Mouse (Mus musculus) left cerebral cortex, adult 8-10 months (tissue): Measurements from ENCODE around the gene Homer1. TPM values are rescaled to one million over a fixed set of nuclear protein-coding genes. Genes with fewer than 3 reads are reported as not detected.

ENCODE experiments used
- DNase-seq, 2 experiments: peaks; one replicate each; pipeline ENCODE4 v3.0.0; 2022; ENCODE audit warnings: low spot score in 2 of 2
- total RNA-seq, 4 experiments: library from RNA; stranded (reverse); gene quantifications; 2 replicates each; pipeline ENCODE4 v1.2.4; 2022

Homer1 gene
- total RNA-seq, 4 experiments from 2014 or later, result 189 to 264 (median 200) TPM

DNA sequence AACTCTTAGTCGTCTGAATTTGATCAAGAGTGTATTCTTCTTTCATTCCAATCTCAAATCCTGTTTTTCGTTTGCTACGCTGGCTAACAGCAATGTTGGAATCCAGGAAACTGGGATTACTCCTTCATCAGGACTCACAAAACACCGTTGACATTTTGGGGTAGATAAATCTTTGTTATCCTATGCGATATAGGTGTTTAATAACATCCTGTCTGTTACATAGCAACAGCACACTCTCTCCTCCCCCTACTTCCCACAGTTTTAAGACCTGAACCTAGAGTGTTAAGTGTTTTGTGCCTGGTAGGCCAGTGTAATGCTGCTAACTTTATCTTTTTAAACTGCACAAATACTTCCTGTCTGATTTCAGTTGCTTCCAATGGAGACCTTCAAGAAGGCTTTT is 39.0 kb downstream of the Homer1 start:
- no peak for DNase-seq

DNA sequence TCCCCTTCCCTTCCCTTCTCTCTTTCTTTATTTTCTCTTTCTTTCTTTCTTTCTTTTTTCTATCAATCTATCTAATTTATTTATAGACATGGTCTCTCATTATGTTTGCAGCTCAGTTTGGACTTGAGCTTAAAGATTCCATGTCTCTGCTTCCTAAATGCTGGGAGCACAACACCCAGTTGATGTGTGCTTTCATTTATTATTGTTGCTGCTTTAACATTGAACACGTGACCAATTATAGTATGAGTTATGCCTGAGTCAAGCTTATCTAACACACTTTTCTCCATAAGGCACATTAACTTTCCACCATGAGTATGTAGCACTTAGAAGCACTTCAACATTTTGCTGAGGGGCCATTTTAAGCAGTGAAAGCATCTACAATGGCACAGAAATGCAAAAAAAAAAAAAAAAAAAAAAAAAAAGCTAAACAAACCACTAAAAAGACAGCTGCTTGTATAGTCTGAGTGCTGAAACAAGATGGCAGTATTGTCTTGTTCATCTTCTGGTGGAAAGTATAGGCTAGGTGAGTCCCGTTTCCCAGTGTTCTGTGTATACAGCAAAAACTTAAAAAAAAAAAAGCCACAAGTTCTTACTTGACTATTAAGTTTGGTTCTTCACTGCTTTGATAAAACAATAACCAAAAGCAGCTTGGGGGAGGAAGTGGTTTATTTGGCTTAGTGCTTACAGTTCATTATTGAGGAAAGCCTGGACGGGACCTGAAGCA is 41.3 kb downstream of the Homer1 start:
- DNase-seq, result no peak

DNA sequence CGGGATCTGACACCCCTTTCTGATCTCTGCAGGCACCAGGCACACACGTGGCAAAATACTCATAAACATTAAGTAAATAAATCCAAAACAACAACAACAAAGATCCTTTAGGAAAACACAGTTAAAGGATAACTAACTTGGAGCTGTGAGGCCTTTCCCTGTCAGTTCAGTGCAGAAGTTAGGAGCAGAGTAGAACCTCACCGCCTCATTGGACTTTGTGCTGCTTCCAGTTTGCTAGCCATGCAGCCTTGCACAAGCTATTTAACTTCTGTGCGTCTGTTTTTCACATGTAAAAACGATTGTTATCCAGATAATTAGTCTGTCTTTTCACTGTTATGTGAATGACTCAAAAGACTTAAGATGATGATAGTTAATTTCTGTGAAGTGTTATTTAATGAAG is 43.2 kb downstream of the Homer1 start:
- no peak for DNase-seq

DNA sequence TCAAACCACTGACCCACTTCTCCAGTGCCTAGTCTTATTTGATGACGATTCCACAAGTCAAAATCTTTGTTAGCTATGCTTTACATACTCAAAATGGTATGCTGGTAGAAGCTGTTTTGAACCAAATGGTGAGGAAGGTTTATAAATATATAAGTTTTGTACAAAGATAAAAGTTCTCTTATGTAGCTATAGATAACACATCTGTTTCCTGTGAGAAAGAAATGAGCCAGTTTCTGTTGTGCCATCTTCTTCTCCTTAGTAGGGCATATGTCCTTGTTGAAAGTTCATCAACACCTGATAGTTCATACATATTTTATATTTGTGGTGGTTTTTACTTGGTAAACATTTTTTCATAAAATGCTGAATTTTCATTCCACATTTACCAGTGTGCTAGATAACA is 45.0 kb downstream of the Homer1 start:
- no peak for DNase-seq

DNA sequence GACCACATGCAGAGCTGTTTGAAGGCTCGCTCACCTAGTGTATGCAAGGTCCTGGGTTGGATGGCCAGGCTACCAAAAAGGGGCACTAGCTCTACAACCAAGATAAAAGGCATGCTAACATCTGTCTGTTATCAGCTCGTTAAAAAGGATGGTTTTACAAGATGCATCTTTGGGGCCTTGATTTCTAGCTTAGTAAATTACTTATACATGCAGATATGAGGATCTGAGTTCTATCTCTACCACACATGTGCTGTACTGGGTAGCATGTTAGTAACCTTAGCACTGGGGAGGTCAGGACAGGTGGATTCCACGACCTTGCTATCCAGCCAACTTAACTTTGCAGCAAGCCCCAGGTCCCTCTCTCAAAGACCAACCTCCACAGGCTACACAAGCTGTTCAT is 46.4 kb downstream of the Homer1 start:
- no peak for DNase-seq

DNA sequence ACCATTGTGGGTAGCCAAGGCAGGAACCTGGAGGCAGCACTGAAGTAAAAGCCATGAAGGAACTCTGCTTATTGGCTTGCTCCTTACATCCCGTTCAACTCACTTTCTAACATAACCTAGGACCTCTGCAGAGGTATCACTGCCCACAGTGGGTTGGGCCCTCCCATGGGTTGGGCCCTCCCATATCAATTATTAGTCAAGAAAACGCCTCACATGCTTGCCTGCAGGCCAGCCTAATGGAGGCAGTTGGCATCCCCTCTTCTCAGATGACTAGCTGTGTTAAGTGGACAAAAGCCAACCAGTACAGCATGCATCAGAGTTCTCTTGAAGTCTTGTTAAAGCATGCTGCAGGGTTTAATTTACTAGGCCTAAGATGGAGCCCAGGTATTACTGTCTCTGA is 52.6 kb downstream of the Homer1 start:
- DNase-seq, result no peak

DNA sequence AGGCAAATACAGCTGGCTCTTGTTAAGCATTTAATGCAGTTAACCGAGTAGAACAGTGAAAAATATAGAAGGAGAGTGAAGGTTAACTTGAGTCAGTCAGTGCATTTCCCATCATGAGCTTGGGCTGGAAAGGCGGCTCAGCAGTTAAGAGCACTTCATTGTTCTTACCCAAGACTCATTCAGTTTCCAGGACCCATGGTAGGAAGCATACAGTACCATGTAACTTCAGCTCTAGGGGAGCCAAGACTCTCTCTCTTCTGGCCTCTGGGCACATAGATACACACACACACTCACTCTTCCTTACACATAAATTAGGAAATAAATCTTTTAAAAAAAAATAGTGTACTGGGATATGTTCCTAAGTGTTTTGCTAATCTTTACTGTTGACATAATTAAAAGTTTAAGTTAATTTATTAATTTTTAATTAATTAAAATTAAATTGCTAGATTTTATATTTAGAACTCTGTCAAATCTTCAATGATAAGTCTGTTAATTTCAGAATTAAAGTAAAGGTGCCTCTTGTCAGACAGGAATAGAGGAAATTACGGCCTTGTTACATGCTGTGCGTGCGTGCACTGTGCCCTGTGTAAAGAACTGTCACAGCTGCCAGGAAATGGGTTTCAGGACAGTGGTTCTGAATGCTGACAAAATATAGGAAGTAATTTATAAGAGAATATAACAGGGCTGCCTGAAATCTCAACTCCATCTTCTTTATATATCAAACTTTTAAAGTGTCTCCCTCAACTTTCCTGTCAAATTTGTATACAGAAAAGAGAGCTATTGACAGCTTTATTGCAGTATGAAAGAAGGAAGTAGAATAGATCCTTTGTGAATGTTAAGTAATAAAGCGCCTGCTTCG is 55.2 kb downstream of the Homer1 start:
- no peak for DNase-seq

DNA sequence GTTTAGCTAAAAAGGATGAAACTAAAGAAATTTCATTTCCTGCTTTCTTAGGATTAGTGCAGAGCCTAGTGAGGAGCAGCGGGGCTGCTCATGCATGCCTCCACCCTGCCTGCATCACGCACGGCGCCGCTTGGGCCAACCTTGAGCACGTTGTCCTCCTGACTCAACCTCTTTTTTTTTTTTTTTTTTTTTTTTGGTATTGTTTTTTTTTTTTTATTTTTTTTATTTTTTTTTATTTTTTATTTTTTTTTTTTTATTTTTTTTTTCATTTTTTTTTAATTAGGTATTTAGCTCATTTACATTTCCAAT is 55.8 kb downstream of the Homer1 start:
- no peak for DNase-seq

DNA sequence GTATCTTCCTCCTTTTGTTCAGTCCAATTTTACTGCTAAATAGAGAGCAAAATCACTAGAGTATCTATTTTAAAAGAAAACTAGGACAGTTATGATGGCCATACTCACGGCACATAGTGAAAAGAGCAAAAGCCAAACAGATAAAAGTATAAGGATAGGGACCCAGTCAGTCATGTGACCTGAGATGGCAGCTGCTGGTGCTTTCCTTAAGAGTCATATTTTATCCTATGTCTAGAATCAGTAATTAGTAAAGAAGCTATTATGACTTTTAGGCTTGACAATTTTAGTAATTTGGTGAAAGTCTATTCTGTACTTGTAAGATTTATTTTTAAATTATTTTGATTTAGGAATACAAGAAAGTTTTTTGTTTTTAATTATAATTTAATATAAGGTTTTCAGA is 59.1 kb downstream of the Homer1 start:
- DNase-seq, result no peak

DNA sequence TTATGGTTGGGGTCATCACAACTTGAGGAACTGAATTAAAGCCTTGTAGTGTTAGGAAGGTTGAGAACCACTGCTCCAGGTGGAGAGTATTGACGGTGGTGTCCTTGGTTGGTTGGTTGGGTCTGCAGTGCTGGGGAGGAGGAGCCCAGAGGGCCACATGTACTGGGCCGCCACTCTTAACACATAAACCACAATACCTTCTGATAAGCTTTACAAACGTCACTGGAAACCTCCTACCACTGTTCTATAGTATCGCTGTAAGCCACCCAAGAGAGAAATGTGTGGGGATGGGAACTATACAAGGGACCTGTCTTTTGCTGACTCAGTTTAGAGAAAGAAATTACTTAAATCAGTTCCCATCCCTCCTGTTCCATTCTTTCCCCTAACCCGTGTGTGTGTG is 68.1 kb downstream of the Homer1 start:
- DNase-seq, result no peak

DNA sequence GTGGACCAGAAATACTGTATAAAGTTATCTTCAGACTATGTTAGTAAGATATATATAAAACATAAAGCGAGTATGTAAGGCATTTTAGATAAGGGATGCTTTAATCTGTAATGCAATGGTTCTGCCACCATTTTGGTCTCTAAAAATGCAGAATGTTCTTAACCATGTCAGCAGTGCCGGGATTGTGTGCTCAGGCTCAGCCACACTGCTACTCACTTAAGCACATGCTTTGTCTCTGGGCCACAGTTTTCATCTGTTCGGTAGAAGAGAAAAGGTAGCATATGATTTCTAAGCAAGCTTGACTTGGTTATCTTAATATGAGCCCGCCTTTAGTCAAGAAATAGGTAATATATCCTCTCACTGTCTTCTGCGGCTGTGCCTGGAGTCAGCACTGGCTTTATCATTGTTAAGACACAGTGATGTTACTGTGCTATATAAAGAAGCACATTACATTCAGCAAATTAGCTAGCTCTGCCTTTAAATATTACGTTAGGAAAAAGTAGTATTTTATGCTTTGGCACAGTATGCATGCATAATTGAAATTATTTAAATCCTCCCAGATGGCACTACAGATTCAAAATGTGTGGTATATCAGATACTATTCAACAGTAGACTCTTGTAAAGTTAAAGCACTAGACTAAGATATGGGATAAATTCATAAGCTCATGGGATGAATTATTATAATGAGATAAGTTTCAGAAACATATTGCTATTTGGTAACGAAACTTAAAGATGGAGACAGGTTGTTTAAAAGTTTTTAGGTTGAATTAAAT is 69.6 kb downstream of the Homer1 start:
- DNase-seq, result no peak

DNA sequence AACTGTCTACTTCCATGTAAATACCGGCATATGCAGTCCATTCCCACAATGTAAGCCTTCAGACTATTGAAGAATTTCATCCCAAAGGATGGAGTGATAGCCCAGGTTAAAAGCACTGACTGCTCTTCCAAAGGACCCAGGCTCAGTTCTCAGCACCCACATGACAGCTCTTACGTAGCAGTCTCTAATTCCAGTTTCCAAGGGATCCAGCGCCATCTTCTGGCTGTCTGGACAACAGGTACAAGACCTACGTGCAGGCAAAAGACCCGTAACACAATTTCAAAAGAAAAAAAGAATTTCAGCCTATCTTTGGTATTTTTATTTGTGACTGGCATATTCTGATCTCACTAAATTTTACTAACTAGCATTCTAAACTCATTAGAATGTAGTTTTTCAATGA is 75.0 kb downstream of the Homer1 start:
- DNase-seq, result no peak

DNA sequence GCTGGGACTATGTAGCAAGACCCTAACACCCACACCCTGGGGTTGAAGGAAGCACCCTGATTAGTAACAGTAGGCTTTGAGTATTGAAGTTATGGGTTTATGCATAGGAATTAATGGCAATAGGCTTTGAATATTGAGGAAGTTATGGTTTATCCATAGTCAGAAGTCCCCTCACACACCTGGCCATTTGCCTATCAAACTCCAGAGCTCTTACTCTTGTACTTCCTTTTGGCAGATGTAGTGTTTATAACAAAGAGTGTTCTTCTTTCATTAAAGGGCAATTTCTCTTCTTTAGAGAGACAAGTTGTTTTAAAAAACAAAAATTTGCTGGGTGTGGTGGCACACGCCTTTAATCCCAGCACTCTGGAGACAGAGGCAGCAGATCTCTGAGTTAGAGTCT is 79.1 kb downstream of the Homer1 start:
- no peak for DNase-seq

DNA sequence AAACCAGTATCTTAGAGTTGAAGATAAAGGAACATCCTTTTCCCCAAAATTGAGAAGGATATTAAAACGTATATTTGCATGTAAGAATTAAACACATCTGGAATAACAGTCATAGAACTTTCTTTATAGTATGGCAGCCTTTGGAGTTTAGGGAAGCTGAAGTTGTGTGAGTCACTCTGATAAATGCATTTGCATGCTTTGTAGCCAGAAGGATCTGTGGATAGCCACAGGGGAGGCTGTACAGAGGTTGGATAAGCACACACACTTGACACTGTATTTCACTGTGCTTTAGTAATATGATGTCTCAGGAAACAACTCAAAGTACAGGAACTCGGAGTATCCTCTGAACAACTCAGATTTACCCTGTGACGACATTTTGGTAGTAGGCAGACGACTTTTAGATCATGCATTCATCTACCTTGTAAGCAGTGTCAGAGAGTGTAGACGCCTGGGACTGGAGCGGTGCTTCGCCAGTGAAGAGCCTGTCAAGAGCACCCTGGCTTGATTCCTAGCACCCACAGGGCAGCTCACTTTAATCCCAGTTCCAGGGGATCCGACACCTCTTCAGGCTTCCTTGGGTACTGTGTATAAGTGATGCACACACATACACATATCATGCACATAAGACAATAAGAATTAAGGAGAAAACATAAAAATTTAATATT is 81.1 kb downstream of the Homer1 start:
- no peak for DNase-seq

DNA sequence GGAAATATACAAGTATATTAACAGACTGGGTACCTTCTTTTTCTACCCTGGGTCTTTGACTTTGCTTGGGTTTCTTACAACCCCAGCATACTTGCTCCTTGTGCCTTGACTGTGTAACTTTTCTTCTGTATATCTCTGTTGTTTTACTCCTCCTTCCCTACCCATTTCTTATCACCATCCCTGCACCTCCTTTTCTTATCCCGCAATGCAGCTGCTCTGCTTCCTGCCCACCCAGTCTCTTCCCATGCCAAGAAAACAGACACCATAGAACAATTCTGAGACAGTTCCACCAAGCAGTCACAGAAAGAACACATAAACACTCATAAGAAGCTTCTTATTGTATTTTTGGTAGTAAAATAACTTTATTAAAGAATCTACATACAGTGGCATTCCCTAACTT is 81.9 kb downstream of the Homer1 start:
- DNase-seq, result no peak

DNA sequence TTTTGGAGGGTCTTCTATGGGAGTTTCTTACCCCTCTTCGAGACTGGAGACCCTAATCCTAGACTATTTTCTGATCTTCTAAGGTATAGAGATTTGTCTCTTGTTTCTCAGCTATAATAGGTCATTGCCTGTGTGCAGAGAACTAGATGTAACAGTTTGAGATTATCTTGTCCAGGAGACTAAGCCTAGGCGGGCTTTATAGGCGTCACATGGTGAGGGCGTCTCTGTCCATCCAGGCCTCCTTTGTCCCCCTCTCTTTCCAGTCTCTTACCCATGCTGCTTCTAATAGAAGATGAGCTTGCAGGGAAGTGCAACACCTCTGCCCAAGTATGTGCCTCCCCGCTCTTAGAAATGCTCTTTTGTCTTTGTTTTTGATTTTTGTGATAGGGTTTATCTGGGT is 83.7 kb downstream of the Homer1 start:
- no peak for DNase-seq

DNA sequence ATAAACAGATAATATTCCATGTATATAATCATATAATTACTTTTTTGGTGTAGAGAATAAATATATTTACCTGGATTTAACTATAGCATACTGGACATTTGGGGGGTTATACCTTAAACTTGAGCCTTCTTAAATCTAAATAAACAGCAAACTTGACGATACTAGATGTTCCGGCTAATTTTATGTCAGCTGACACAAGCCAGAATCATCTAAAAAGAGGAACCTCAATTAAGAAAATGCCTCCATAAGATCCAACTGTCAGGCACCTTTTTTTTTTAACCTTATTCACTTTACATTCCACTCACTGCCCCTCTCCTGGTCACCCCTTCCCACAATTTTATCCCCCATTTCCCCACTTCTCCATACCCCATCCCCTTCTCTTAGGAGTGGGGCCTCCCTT is 84.2 kb downstream of the Homer1 start:
- DNase-seq, result no peak

DNA sequence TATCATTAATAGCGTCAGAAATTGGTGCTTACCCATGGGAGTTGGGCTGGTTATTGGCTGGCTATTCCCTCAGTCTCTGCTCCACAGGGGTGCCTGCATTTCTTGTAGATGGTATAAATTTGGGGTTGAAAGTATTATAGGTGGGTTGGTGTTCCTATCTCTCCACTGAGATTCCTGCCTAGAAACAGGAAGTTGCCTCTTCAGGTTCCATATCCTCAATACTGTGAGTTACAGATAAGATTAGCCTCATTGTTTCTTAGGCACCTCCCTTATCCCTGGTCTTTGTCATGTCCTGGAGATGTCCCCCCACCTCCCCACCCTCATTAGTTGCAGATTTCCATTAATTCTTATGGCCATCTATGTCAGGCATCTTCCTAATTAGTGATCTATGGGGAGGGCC is 85.0 kb downstream of the Homer1 start:
- DNase-seq, result no peak

DNA sequence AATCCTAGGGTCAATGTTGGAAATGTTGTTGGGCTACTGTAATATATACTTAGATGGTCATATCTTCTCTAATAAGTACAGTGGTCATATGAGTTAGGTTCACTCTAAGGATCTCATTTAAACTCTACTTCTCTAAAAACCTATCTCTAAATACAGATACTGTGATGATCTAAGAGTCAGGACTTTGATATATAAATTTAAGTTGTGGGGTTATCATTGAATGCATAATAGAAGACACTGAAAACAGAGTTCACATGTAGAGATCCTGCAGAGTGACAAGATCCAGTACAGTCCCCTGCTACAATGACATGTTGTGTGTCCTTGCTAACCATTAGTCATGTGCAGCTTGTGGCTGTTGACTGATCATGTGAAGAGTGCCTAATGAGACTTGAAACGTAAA is 85.7 kb downstream of the Homer1 start:
- no peak for DNase-seq

DNA sequence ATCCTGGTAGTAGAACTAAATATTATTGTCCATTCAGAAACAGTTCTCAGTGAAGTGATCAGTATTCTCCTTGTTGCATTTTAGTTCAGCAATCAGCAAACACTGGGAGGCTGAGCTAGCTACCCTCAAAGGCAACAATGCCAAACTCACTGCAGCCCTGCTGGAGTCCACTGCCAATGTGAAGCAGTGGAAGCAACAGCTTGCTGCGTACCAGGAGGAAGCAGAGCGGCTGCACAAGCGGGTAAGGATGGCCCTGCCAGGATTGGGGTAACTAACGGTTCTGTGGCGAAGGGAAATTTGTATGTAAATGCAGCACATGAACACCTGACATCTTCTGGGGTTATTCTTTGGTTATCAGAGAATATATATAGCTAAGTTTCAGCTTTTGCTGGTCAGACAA is 88.0 kb downstream of the Homer1 start:
- DNase-seq, result no peak

DNA sequence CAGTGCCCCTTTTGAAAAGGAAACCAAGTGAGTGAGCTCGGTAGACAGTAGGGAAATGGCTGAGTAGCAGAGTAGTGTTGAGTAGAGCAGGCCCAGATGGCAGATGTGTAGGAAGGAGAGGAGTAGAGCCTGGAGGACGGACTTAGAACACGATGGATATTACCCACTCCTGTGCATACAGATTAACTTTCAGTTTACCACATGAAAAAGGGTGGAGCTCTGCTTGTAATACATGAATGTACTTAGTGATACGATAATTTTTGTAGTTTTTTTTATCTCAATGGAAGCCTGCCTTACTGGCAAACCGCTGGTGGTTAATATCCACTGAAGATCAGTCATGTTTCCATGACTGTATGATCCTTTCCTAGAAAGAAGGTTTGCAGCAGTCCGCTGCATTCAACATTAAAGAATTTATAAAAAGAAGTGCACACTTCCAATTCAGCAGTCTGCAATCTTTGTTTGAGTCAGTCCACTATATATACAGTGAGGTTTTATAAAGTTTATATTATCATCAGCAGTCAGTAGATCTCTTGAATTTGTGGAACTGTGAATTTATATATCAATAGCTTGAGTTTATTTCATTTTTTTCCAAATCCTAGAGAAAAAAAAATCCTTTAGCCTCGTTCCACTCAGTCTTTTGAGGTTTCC is 89.3 kb downstream of the Homer1 start:
- no peak for DNase-seq
